Mouse (Mus musculus) urinary bladder, postnatal 10 days (tissue): Measurements from ENCODE around the gene Alg1.
"Not testable (repeated sequence)": the region's sequence is repeated elsewhere in the genome, so short reads cannot be mapped to it uniquely, and the experiment has no call there.

Experiments used
- DNase-seq: peaks from one replicate; pipeline ENCODE4 v3.0.0; 2022; ENCODE audit warnings: low spot score

Gene Alg1

DNA sequence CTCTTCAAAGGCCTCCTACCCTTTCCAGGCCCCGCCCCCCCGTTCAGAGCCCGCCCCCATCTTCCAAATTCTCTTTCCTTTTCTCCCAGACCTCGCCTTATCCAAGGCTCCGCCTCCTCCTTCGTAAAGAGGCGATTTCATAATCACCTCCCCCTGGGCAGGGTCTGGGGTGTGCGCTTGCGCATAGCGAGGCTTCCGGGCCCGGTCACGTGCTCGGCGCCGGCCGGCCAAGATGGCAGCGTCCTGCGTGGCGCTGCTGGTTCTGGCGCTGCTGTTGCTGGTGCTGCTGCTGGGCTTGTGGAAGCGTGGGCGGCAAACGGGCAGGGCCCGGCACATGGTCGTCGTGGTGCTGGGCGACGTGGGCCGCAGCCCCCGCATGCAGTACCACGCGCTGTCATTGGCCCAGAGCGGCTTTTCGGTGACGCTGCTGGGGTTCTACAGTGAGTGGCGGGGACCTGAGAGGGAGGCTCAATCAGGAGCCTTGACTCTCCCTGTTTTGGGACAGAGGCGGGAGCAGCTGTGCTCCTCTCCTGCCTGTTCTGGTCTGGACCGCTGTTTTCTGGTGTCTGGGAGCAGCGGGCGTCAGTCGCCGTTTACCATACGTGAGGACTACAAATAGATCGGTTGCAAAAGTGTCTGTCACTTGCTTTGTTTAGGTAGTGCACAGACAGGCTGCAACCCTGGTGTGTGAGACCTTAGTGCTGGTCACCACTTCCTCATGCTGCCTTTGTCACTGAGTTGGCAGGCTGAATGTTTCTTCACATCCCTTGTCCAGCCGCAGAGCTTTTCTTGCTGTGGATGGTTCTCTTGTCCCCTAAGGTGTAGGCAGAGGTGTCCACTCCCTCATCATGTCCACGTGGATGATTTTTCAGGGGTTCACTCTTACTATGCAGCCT is at the start of gene Alg1:
Gene Alg1 (plus strand): TSS at position 204 of the 896 bp plus-strand sequence.
- peak; percentile 77 for DNase-seq

DNA sequence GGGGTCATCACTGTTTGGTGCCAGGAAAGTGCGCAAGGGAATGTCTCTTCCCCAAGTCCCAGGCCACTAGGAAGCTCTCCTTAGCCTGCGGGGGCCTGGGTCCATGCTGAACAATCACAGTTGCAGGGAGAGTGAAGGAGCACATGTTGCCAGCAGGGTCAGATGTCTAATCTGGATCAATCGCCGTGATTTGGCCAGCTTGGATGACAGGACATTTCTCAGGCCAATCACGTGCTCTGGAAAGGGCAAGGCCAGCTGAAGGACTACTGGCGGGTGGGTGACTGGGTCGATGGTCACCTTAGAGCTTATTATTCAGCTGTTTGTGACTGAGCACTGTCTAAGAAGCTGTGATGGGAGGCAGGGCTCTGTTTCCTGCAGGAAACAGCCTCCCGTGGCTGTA is 49.3 kb upstream of the Alg1 start:
- DNase-seq: no peak

DNA sequence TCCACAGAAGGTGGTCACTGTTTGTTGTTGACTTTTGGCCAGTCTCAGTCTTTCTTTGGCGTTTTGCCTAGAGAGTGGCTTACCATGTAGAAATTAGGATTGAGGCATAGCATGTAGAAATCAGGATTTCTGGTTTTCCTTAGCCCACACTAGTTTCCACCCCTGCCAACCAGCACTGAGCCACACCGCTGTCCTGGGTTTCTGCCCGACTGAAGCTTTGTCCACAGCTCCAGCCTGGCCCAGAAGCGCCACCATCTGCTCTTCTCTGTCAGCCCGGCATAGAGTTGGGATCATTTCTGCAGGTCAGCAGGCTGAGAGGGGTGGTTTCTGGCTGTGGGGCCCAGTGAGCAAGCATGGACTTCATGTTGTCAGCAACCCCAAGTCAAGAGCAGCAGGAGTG is 48.5 kb upstream of the Alg1 start:
- DNase-seq: no peak

DNA sequence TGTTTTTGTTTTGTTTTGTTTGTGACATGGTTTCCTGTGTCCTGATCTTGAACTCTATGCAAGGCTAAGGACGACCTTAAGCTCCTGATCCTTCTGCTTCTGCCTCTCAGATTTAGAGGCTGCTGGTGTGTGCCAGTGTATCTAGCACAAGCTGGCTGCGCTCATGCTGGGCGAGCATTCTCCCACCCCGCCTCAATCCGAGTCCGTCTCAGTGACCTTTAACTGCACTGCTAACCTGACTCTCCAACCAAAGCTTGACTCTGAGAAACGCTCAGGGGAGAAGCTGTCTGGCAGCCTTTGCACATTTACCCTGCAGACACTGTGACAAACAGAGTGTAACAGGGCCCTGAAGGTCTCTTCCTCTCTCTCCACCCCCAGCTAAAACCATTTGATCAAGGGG is 47.7 kb upstream of the Alg1 start:
- no peak for DNase-seq

DNA sequence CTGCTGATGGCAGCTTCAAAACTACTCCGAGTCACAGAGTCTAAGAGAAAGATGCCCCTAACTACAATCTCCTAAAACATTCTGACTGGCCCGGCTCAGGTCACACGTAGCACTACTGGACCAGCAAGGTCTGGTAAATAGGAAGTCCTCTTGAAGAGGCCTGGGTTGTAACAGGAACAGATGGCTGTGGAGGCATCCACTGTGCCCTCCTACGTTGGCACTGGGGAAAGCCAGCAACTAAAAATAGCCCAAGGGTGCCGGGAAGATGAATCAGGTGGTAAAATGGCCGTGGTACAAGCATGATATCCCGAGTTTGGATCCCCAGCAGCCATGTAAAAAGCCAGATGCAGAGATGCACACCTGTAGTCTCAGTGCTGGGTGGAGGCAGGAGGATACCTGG is 47.2 kb upstream of the Alg1 start:
- no peak for DNase-seq

DNA sequence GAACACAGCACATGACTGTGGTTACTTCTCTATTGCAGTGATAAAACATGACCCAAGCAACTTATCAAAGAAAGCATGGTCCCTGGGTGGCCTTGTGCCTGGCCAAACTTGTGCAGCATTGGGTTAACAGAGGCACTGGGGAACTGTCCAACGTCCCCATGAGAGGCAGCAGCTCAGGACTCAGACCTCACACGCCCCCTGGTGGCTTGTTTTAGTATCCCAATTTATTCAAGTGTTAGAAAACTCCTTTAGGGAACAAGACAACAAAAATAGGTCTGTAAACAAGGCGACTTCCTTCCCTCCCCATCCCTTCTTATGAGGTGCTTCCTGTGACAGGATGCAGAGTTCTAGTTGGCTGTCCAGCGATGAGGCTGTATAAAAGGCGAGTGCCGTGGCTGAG is 38.3 kb upstream of the Alg1 start:
- DNase-seq: no peak

DNA sequence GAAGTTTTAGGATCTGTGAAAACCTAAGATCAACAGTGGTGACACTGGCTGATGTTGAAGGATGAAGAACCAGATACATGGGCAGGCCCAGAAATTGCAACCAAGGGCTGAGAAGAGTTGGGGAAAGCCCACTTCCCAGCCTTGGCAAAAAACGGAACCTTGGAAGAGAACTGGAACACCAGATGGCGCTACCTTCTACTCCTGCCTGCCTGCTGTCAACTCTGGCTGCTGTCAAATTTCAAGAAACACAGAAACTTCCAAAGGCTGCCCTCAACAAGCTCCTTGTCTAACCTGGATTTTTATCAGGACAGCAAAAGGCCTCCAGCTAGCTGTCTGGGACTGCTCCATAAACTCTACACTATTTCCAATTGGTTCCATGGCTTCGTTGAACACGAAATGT is 30.7 kb upstream of the Alg1 start:
- DNase-seq: no peak

DNA sequence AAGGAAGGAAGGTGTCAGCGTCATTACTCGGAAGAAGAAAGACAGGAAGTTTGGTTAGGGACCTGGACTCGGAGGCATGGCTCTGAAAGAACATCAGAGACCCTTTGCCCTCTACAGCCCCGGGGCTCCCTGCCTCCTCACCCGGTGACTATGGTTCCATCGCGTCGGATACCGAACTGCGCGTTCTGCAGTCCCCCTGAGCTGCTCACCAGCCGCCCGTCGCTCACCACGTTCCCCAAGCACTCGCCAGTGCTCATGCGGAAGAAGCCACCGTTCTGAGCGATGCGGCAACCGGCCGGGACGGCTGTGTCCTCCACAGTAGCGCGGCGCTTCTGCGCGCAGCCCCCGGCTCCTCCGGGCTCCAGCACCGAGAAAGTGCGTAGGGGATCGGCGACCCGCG is 30.2 kb upstream of the Alg1 start:
- DNase-seq: no peak

DNA sequence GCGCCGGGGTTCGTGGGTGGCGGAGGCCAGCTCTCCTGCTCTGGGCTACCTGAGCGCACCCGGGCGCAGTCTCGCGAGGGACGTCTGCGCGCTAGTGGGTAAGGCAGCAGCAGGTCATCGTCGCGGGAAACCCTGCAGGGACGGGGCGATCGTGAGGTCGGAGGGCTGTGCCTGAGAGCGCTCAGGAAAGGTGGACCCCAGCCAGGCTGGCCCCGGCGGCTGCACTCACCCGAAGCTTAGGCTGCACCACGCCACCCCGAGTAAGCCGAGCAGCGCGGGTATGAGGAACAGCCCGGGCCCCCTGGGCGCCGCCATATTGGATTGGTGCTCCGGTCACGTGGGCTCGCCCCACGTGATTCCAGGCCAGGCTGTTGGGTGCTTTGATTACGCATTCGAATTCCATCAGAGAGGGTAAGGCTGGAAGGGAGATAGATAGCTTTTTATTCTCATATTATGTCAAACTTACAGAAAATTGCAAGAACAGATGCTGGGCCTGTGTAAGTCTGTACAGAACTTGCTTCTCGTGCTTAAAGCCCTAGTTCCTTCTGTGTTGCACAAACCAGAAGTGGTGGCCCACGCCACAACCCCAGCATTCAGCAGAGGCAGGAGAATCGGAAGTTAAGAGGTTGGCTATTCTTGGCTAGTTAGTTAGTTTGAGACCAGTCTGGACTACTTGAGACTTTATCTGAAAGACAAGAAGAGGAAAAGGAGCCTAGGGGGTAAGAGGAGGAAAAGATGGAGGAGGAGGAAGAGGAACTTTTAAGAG is 29.6 kb upstream of the Alg1 start, which contains the start of gene Nagpa:
Gene Nagpa (minus strand): TSS at position 345 of the 766 bp plus-strand sequence.
- peak; percentile 38 for DNase-seq

DNA sequence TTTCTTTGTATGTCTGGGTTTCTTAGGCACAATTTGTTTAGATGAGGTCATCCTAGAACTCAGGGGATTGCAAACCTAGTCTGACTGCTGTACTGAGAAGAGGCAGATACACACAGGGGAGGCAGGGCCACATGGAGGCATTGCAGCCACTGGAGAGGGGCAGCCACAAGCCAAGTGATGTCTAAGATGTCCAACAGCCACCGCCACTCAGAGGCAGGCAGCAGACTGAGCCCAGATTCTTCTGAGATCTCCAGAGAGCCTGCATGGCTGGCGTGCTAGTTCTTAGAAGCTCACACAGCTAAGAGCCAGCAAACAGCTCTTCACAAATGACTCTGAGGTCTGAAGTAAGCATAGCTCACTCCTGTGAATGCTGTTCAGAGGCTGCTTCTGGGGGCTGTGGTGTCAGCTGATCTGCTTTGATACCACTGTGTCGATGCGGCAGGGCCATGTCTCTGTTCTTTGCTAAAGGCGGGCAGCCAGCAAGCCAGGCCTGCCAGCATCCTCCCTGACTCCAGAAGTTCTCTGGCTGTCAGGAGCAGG is 27.9 kb upstream of the Alg1 start:
- no peak for DNase-seq

DNA sequence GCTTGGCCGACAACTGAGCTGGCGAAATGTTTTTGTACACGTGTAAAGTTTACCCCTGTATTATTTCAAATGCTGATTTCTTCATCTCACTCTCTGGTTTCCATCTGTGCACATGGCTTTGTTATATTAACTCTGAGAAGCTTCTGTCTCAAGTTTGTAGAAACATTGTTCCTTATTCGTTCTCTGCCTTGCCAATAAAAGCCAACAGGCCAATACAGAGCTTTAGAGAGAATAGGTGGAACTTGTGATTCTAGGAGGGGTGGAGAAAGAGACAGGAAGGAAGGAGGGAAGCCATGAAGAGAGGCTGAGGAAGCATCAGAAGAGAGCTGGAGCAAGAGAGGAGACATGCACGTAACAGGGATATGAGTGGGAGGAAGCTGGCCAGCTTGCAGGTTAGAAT is 27.4 kb upstream of the Alg1 start:
- no peak for DNase-seq

DNA sequence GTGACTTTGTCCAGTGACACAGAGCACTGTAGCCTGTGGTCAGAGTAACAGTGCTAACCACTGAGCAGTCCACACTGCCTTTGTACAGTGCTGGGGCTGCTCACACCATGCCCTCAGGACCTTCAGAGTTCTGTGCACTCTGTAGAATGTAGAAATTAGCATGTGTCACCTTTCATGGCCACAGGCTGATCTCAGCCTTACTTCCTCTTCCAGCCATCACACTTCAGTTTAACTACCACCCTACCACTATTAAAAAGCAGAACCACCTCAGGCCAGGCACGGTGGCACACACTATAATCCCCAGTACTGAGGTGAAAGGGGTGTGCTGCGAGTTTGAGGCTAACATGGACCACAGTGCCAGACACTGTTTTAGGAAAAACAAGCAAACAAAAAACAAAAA is 23.1 kb upstream of the Alg1 start:
- DNase-seq: no peak

DNA sequence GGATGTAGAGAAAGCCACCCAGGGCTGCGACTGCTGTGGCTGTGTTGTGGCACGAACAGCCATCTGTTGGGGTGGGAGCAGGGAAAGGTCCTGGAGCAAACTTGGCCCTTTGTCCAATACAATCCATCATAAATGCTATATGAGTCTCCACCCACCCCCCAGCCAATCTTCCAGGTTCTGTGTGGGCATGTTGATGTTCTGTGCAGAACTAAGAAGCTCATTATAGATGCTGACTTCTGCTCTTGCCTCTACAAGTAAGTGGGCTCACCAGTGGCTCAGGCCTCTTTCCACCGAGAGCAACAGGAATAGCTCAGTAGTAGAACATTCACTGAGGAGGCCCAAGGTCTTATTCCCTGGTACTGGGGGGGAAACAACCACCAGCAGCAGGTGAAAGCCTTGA is 21.3 kb upstream of the Alg1 start:
- no peak for DNase-seq

DNA sequence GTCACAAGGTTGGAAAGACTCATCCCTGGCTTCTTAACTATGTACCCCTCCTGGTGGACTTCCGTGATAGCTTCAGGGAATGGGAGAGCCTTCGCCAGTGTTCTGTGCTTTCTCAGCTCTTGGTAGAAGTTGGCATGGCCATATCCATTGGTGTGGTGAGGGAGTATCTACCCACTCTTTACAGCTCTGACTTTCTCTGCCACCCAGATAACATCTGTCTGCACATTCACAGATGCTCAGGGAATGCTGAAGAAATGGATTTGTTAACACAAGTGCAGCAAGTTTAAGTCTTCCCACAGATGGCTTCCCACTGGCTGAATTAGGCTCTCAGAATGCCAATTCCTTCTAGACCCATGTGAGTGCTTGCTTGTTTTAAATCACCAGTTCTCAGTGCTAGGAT is 19.3 kb upstream of the Alg1 start:
- DNase-seq: no peak

DNA sequence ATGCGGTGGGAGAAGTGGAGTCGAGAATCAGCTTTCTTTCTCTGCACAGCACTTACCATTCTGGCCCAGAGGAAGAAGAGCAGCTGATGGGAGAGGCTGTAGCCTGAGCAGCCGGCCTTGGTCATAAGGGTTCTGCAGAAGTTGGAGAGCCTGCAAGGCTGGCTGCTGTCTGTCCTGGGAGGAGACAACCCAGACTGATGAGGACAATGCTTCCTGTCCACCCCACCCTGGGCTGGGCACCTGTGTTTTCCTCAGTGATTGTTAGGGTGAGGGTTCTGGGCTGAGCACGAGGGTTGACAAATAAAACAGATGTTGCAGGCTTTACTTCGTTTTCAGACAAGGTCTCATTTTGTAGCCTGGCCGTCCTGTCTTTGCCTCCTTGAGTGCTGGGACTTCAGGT is 16.7 kb upstream of the Alg1 start:
- no peak for DNase-seq

DNA sequence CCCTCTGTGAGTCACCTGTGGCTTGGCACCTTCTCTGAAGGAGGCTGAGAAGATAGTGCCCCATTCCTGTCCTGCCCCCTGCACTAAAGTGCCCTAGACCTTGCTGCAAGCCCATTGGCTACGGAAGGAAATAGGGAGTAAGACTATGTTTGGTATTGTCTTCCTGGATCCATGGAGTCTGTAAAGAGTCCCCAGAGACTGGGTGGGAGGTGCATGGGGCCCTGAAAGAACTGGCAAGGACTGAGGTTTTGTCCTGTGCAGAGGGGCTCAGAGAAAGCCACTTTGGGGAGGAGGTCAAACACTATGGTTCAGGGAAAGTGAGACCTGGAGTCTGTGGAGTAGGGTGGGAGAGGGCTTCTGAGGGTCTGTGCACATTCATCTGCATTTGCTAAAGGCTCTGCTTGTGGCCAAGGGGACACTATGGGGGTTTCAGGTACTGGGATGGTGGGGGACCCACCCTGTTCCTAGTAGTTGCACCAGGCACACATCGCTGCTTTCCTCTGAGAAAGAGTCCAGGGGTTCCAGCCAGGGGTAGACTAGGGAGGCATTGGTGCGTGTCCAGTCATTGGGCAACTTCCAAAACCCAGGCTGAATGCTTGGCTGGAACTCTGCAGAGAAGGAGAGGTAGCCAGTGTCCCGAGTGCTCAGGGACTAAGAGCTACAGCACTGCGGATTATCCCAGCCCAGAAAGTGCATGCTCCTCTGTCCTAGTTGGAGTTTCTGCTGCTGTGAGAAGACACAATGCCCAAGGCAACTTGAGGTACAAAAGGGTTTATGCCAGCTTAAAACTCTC is 15.9 kb upstream of the Alg1 start:
- no peak for DNase-seq

DNA sequence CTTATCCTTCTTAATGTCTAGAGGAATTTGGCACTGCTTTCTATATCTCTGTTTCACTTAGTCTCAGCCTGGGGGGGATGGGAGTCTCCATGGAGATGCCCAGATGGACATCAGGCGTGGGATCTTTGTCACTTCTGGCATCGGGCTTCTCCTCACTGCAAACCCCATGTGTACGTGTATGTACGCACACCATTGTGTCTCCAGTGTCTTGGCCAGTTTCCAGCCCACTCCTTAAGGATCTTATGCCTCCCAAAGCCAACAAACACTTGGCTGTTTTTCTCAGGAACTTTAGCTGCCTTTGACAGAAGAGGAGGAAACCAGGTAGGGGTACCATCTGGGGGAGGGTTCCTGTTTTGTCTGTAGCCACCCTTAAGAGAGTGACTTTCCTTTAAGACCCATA is 12.0 kb upstream of the Alg1 start:
- DNase-seq: no peak

DNA sequence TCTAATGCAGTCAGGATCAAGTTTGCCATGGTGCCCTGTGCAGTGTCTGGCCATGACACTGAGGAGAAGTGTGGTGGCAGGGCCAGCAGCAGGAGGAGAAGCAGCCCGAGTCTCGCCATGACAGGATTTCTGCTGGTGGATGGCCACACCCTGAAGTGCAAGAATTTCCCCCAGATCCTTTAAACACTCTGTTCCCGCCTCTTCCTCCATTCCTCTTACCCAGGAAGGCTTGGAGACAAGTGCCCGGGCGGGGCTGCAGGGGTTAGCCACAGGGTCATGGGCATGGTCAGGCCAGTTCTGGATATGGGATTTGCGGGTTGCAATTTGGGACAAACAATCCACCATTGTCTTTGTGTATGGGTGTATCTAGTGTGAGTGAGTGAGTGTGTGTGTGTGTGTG is 11.3 kb upstream of the Alg1 start, which contains the start of gene AU021092:
Gene AU021092 (minus strand): TSS at position 160 of the 400 bp plus-strand sequence.
- DNase-seq: no peak

DNA sequence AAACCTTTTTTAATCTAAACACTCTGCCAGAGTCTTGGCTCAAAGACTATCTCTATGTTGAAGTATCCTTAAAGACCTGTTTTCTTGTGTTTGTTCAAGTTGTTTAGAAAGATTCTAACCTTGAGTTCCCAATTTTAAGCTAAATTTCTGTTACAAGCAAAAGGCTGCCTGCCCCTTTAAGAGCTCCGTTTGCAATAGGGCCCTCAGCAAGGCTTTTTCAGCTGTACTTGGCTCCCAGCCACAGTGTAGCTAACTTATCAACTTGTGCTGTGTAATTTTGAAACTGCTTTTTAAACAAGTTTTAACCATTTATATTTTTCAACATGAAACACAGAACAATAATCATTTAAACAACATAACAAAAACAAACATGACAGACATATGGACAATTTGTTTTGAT is 6.9 kb upstream of the Alg1 start:
- not testable (repeated sequence) for DNase-seq

DNA sequence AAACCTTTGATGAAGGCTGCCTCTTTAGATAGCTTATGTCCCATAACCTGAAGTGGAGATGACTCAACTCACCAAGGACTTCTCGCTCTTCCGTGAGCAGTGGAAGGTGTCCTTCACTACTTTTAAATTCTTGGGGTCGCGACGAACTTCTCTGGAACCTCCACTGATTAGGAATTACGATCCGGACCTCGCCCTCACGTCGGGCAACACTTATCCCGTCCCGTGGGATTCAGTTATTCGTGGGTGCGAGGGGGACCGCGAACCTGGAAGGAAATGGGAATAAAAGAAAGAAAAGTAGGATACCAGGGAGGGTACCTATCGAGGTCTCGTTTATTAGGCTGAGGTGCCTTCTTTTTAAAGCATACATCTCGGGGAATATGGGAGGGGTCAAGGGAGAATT is 5.9 kb upstream of the Alg1 start:
- DNase-seq: not testable (repeated sequence)

DNA sequence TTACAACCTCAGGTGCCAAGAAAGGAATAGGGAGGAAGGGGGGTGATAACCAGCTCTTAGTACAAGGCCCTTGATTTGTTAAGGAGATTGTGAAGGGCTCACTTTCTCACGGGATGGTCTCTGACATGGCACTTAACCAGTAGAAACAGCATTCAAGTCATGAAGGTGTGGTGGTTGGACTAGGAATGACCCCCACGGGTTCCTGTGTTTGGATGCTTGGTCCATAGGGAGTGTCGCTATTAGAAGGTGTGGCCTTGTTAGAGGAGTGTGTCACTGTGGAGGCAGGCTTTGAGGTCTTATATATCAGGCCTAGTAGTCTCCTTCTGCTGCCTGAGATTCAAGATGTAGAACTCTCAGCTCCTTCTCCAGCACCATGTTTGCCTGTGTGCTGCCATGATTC is 5.3 kb upstream of the Alg1 start:
- DNase-seq: not testable (repeated sequence)

DNA sequence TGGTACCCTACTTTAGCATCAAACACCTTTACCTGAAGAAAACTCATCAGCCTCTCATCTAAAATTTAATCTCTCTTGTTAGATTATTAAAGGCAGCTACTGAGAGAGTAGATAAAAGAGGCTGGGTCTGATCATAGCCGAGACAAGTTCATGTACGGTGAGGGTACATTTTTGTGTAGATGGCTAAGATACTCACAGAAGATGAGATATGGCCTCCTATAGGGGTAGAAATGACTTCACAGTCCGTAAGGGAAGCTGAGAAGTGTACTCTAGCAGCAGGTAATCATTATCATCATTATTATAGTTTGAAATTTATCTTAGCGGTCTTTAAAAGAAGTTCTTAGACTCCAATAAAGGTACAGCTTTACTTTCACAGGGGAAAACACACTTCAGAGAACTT is 439 bp upstream of the Alg1 start:
- no peak for DNase-seq
